Mouse (Mus musculus): ENCODE data around the gene 4930578G10Rik. TPM values are rescaled to one million over a fixed set of nuclear protein-coding genes. Genes with fewer than 3 reads are reported as not detected.

Gene 4930578G10Rik
- polyA plus RNA-seq, 1 experiment: not detected

DNA sequence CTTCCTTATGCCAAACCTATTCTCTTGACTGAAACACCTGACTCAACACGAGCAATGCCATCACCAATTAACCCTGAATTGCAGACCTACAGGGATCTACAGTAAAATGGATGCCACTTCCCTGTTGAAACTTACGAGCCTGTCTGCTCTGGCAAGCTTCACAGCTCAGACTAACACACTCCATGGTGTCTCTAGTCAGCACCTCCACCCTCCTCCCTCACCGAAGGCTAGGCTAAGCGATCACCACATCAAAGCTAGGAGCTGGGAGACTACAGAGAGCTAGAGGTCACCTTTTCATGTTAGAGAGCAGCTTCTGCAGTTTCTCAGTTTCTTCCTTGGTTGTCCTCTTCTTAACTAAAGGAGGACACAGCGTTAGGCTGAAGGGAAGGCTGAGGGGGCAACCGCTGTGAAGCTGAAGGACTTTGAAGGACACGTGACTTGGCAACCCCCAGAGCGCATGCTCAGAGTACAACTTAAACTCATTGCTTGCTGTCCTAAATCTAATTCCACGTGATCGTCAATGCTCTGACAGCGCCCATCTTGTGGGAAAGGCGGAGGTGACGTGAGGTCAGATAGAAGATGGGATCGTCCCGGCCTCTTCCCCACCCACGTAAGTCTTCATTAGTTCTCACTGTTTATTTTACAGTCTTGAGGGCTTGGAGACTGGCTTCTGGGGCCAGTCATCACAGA is 137.5 kb downstream of the 4930578G10Rik start:
- Histone ChIP-seq H3K36me3 (ENCODE audit: control insufficient read depth) (no peaks in the 10 kb centered on the region), H3K9me3 (ENCODE audit: control insufficient read depth, low read length) (no peaks in the 10 kb centered on the region), H3K27me3 (ENCODE audit: control insufficient read depth) (no peaks in the 10 kb centered on the region), H3K4me1 (ENCODE audit: control insufficient read depth) (no peaks in the 10 kb centered on the region), H3K4me3 (replicated peaks) (no peak overlapping the region)
- TF ChIP-seq TAL1 (IDR thresholded peaks at IDR 0.05; ENCODE audit: low read length) (no peak), GATA1 (IDR thresholded peaks at IDR 0.05; ENCODE audit: low read length) (no peak)

DNA sequence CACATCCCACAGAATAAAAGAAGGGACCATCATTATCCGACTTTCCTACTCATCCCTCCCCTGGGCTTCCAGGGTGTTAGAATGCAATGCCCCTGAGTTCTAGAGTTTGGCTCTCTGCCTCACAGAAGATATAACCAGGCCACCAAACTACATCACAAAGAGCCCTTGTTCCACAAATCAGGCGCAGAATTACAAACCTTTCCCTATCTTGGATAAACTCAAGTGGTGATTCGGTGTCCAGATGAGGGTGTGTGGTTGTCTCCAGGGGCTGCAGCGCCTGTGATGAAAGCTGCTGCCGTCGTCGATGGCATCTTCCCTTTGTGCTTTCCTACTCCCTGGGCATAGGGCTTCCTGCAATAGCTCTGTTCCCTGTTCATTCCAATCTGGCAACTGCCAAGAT is 138.8 kb downstream of the 4930578G10Rik start, which contains the start of gene Fam205c:
Fam205c (minus strand) TSS at position 101 of the 400 bp plus-strand sequence.
- no peak within 1 kb of the TSS for H3K4me3 ChIP-seq (replicated peaks)
- TF ChIP-seq TAL1 (IDR thresholded peaks at IDR 0.05; ENCODE audit: low read length) (no peak), GATA1 (IDR thresholded peaks at IDR 0.05; ENCODE audit: low read length) (no peak)
- H3K27me3 ChIP-seq (ENCODE audit: control insufficient read depth): no peaks in the 10 kb centered on the region
- no peaks in the 10 kb centered on the region for H3K9me3 ChIP-seq (ENCODE audit: control insufficient read depth, low read length)
- no peaks in the 10 kb centered on the region; the same call in 1 of the 2 replicates for H3K4me1 ChIP-seq (ENCODE audit: control insufficient read depth)
- no peaks in the 10 kb centered on the region for H3K36me3 ChIP-seq (ENCODE audit: control insufficient read depth)

DNA sequence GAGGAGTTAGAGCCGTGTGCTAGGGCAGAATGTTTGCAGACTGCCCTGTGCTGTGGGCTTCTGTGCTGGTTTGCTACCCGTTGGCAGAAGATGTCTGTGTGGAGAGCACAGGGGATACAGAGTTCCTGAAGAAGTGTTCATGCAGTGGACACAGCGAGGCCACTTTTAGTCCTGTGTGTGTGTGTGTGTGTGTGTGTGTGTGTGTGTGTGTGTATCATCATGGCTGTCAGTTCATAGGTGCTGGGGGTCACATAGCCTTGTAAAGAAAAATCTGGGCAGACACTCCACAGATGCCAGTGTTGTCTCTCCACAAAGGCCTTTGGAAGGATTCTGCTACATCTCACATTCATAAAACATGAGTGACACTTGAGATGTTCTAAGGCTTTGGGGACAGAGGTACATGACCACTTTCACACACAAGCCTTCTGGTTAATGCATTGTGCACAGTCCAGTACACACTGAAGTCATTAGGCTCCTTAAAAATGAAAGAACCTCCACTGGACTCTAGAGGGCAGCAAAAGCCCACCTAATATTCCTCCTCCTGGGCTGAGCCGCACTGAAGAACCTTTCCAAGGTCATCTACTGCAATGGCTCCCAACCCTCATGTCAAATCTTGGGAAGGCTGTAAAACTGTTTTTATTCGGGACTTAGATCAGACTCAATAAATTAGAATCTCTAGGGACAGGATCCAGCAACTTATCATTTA is 141.4 kb downstream of the 4930578G10Rik start:
- H3K36me3 ChIP-seq (ENCODE audit: control insufficient read depth): no peaks in the 10 kb centered on the region

DNA sequence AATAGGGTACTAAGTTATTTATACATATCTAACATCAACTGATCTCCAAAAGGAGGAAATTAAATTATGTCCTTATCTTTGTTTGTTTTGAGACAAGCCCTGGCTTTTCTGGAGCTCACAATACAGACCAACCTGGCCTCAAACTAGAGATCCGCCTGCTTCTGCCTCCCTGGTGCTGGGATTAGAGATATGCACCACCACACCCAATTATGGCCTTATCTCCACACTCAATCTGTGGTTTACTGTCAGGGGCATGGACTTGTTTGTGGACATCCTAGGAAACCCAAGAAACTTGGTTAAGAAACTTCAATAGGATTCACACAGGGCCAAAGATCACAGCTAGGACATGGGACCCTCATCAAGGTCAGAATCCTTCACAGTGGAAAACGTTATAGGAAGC is 142.3 kb downstream of the 4930578G10Rik start:
- TF ChIP-seq TAL1 (IDR thresholded peaks at IDR 0.05; ENCODE audit: low read length) (no peak), GATA1 (IDR thresholded peaks at IDR 0.05; ENCODE audit: low read length) (no peak)
- H3K9me3 ChIP-seq (ENCODE audit: control insufficient read depth, low read length): no peaks in the 10 kb centered on the region
- no peaks in the 10 kb centered on the region for H3K27me3 ChIP-seq (ENCODE audit: control insufficient read depth)
- H3K36me3 ChIP-seq (ENCODE audit: control insufficient read depth): no peaks in the 10 kb centered on the region
- peaks cover 17% of the 10 kb centered on the region for H3K4me1 ChIP-seq (ENCODE audit: control insufficient read depth)
- no peak overlapping the region for H3K4me3 ChIP-seq (replicated peaks)

More for the DNA sequence above, 141.4 kb downstream of the 4930578G10Rik start:
- Histone ChIP-seq H3K27me3 (ENCODE audit: control insufficient read depth) (no peaks in the 10 kb centered on the region), H3K4me3 (replicated peaks) (no peak overlapping the region), H3K9me3 (ENCODE audit: control insufficient read depth, low read length) (no peaks in the 10 kb centered on the region), H3K4me1 (ENCODE audit: control insufficient read depth) (peaks cover 17% of the 10 kb centered on the region)
- no peak for TF ChIP-seq TAL1 (IDR thresholded peaks at IDR 0.05; ENCODE audit: low read length)
- no peak for TF ChIP-seq GATA1 (IDR thresholded peaks at IDR 0.05; ENCODE audit: low read length)

DNA sequence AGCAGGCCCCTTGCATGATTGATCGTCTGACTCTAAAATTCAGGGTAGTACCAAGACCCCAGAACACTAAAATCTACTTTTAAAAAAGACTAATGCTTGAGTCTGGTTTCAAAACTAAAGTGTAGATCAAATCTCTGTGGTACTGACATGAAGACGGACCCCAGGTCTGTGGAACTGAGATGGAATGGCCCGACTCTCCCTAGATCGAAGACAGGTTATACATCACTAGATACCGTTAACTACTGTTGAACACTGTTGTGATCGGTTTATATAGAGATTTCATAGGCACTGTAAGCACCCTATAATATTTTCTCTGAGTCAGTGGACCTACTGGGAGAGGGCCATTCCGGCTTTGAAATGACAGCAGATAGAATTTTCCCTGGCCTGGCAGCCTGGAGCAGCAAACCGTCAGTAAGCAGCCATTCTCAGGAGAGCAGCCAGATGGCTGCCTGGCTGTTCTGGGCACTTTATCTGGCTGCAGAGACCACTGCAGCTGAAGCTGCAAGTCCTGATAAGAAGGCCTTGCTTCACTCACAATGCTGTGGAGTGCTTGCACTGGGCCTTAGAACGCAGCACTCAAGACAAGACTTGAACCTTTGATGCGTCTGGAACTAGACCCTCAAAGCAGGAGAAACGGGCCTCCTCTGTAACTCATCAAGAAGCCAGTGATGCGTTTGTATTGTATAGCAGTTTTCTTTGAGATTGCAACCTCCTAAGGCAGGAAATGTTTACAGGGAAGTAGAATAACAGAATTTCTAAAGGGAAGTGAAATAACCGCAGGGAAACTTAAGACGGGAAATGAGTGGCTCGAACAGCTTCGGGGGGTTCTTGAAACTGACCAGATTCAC is 144.7 kb downstream of the 4930578G10Rik start:
- no peaks in the 10 kb centered on the region for H3K27me3 ChIP-seq (ENCODE audit: control insufficient read depth)
- H3K4me3 ChIP-seq (replicated peaks): peak overlapping the region; percentile 29
- H3K36me3 ChIP-seq (ENCODE audit: control insufficient read depth): no peaks in the 10 kb centered on the region
- peaks cover 17% of the 10 kb centered on the region for H3K4me1 ChIP-seq (ENCODE audit: control insufficient read depth)
- no peaks in the 10 kb centered on the region for H3K9me3 ChIP-seq (ENCODE audit: control insufficient read depth, low read length)
- TF ChIP-seq TAL1 (IDR thresholded peaks at IDR 0.05; ENCODE audit: low read length): peak; percentile 80
- peak; percentile 86 for TF ChIP-seq GATA1 (IDR thresholded peaks at IDR 0.05; ENCODE audit: low read length)

DNA sequence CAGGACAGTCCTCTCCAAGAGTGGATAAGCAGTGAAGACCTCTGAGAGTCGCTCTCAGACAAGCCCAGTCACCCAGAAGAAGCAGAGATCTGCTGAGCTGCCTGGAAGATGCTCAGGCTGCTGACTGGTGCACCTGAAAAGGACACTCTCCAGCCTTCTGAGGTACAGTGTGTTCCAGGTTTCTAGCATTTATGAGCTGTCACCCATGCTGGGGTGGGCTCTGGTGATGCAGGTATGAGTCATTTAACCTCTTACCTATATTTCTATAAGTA is 145.3 kb downstream of the 4930578G10Rik start:
- peaks cover 2% of the 10 kb centered on the region; the same call in 1 of the 2 replicates for H3K27me3 ChIP-seq (ENCODE audit: control insufficient read depth)
- H3K9me3 ChIP-seq (ENCODE audit: control insufficient read depth, low read length): no peaks in the 10 kb centered on the region
- H3K36me3 ChIP-seq (ENCODE audit: control insufficient read depth): no peaks in the 10 kb centered on the region
- peak overlapping the region; percentile 29 for H3K4me3 ChIP-seq (replicated peaks)
- peaks cover 17% of the 10 kb centered on the region for H3K4me1 ChIP-seq (ENCODE audit: control insufficient read depth)
- no peak for TF ChIP-seq TAL1 (IDR thresholded peaks at IDR 0.05; ENCODE audit: low read length)
- no peak for TF ChIP-seq GATA1 (IDR thresholded peaks at IDR 0.05; ENCODE audit: low read length)

DNA sequence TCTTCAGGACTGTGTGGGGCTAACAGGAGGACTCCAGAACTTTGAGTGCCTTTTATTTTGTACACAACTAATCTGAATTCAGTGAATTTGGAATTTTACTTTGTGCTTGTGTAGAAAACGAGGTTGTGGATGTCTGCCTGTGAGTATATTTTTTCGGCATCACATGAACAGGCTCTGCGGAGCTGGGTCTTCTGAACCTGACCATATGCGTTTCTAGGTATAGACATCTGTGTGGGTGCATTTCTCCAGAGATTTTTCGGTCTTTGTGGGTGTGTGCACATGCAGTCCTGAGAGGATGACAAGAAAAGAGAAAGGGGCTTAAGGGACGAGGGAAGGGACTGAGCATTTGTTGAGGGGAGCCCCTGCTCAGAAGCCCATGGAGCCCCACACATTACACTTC is 151.6 kb downstream of the 4930578G10Rik start:
- H3K9me3 ChIP-seq (ENCODE audit: control insufficient read depth, low read length): no peaks in the 10 kb centered on the region
- H3K27me3 ChIP-seq (ENCODE audit: control insufficient read depth): peaks cover 4% of the 10 kb centered on the region
- TF ChIP-seq GATA1 (IDR thresholded peaks at IDR 0.05; ENCODE audit: low read length) (no peak), TAL1 (IDR thresholded peaks at IDR 0.05; ENCODE audit: low read length) (no peak)
- H3K4me3 ChIP-seq (replicated peaks): no peak overlapping the region
- no peaks in the 10 kb centered on the region for H3K4me1 ChIP-seq (ENCODE audit: control insufficient read depth)
- H3K36me3 ChIP-seq (ENCODE audit: control insufficient read depth): no peaks in the 10 kb centered on the region

DNA sequence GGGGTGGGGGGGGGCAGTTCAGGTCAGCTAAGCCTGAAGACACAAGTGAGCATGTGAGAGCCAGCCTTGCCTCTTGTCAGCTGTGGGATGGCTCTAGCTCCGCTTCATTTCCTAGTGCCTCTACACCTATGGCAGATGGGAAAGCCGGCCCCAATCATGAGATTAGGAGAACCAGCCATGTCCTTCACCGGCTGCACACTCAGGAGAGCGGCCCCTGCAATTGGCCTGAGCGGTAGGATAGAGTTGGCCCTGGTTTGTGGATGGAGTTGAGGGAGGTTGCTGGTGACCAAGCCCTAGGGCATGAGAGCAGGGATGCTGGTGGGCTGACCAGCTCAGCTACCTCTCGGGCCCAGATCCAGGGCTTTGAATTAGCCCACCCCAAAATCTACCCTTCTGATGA is 153.5 kb downstream of the 4930578G10Rik start:
- H3K9me3 ChIP-seq (ENCODE audit: control insufficient read depth, low read length): no peaks in the 10 kb centered on the region
- TF ChIP-seq GATA1 (IDR thresholded peaks at IDR 0.05; ENCODE audit: low read length): no peak
- no peak for TF ChIP-seq TAL1 (IDR thresholded peaks at IDR 0.05; ENCODE audit: low read length)

DNA sequence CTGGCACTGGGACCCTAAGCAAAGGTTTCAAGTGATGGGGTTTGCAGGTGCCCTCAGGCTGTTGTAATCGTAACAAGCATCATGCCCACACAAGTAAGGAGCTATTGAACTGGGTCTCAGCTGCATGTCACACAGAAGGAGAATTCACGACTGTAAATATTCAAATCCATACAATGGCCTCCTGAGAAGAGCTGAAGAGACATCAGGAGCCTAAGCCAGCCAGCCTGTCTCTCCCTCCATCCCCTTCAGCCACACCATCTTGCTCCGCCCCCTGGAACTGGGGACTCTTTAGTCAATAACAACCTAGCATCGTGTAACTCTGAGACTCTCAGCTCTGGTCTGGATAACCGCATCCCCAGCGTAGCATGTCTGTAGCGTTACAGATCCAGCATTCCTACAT is 155.8 kb downstream of the 4930578G10Rik start:
- Histone ChIP-seq H3K4me1 (ENCODE audit: control insufficient read depth) (no peaks in the 10 kb centered on the region), H3K9me3 (ENCODE audit: control insufficient read depth, low read length) (no peaks in the 10 kb centered on the region), H3K36me3 (ENCODE audit: control insufficient read depth) (no peaks in the 10 kb centered on the region), H3K27me3 (ENCODE audit: control insufficient read depth) (peaks cover 2% of the 10 kb centered on the region; the same call in 1 of the 2 replicates), H3K4me3 (replicated peaks) (no peak overlapping the region)
- no peak for TF ChIP-seq TAL1 (IDR thresholded peaks at IDR 0.05; ENCODE audit: low read length)
- no peak for TF ChIP-seq GATA1 (IDR thresholded peaks at IDR 0.05; ENCODE audit: low read length)

More for the DNA sequence above, 153.5 kb downstream of the 4930578G10Rik start:
- Histone ChIP-seq H3K36me3 (ENCODE audit: control insufficient read depth) (no peaks in the 10 kb centered on the region), H3K27me3 (ENCODE audit: control insufficient read depth) (peaks cover 4% of the 10 kb centered on the region), H3K4me3 (replicated peaks) (no peak overlapping the region), H3K4me1 (ENCODE audit: control insufficient read depth) (no peaks in the 10 kb centered on the region)

Measured in erythroblast, embryonic 14.5 days (primary cell).